Mouse (Mus musculus): ENCODE measurements around the gene Srsf2.

The Srsf2 gene

DNA sequence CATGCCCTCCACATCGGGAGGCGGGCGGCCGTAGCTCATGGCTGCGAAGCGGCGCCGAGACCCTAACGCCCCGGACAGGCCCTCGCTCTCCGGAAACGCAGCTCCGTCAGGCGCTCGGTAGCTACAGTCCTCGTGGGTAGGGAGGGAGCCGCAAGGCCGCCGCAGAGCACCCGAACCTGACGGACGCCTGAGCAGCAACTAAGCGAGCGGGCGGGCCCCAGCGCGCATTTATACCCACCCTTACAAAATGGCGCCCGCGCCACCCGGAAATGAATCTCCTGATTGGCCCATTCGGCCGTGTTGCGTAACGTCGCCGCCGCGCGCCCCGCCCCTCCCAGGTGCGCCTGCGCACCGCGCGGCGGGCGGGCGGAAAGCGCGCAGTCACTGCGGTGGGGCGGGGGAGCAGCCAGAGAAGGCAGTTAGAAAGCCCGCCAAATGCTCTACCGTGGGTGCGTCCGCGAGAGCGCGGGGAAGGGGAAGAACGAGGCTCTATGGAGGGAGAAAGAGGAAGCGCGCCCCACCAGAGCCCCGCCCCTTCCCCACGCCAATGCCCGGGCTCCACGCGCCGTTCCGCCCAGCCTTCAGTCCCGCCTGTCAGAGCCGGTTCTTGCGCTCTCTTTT is at the start of gene Srsf2:
Gene Srsf2, minus strand, starts transcription at position 204 of the 621 bp plus-strand sequence.
- peak; percentile 90 for DNase-seq (ENCODE audit: extremely low read depth, low read depth)

DNA sequence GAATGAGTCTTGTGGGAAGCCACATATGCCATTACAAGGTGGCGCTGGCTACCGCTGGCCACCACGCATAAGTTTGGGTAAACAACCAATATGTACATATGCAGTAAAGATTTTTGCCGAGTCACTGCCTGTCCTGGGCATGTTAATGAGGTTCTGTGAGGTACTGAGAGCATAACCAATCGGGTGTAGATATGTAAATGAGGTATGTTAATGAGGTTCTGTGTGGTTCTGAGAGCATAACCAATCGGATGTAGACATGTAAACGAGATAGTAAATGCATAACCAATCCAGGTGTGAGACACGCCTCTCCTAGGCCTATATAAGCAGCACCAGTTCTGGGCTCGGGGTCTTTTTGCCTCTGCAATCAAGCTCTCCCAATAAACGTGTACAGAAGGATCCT is 49.7 kb upstream of the Srsf2 start:
- peak; percentile 17 for DNase-seq (ENCODE audit: extremely low read depth, low read depth)

GRCm38 (mm10) chr11:116899247-116899646 is 46.4 kb upstream of the Srsf2 start:
- DNase-seq (ENCODE audit: extremely low read depth, low read depth) = no peak

GRCm38 (mm10) chr11:116895402-116895801 is 42.5 kb upstream of the Srsf2 start:
- DNase-seq (ENCODE audit: extremely low read depth, low read depth) = no peak

DNA sequence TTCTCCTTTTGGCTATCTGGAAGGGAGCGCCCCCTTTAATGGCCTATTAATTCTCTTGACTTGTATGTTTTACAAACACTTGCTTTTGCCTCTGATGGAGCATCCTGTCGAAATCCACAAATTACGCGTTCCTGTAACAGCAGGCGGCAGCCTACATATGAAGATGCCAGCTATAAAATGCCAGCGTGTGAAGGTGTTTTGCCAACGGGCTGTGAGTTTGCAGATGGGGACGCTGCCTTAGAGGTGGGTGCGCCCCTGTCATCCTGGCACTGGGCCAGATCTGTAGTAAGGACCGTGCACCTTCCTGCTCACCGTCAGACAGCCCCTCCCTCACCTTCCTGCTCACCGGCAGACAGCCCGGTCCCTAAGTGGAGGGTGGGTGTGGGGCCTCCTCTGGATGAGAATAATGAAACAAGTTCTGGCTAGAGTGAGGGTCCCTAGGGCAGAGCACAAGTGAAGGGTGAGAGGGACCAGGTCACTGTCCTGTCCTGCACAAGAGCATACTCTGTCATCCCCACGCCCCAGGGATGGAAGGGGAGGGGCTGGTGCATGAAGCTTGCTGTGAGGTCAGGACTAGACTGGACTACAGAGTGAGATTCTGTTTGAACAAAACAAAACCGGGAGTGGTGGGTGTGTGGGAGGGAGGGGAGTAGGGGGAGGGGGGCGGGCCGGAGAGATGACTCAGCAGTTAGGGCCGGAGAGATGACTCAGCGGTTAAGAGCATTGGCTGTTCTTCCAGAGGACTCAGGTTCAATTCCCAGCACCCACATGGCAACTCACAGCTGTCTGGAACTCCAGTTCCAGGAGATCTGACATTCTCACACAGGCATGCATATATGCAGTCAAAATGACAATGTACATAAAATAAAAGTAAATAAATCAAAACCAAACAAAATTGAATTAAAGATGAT is 40.9 kb upstream of the Srsf2 start:
- DNase-seq (ENCODE audit: extremely low read depth, low read depth) = no peak

DNA sequence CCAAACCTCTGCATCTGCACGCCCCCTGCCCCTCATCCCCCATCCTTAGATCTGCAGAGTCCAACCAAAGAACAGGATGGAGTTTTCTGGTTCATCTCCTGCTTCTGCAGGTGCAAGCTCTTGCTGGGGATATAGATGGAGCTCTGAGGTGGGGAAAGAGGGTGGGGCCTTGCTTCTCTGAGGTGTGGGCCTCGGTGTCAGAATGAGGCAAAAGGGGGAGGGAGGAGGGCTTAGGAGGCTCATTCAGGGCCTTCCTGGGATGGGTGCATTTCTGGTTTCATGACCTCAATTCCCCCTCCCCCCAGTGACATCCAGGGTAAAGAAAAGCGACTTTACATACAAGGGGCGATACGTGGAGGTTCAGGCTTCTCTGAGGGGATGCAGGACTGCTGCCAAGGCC is 34.2 kb upstream of the Srsf2 start:
- DNase-seq (ENCODE audit: extremely low read depth, low read depth) = no peak

DNA sequence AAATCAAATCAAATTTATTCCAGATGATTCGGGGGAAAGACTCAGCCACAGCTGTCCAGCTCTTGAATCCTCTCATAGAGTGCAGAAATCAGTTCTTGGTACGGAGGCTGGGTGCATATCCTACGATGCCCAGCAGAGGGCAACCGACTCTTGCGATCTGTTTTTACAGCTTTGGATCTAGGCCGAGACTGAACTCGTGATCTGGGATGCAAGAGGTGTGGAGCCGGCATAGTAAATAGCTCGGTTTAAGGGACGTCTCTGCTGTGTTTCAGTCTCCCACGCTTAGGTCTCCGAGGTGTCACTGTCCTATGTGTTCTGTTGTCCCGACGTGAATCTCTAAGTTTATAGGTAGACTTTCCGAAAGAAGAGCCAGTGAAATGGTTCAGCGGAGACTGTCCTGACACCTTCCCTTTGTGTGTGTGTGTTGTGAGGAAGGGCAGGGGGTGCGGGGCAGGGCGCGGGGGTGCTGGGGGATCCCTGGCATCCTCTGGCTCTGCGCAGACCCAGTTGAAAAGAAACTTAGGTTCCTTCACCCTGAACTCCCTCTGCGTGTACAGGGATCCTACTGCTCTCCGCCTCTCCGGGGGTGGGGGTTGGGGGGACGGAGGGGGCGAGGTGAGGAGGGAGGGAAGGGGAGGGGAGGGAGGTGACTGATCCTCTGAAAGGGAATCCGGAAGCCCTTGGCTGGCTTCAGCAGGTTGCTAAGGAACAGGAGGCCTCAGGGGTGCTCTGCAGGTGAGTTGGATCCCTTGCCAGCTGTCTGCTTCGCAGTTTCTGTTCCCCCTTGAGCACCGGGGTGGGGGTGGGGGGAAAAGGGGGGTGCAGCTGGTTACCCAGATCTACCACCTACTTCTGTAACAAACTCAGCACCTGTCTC is 32.6 kb upstream of the Srsf2 start:
- DNase-seq (ENCODE audit: extremely low read depth, low read depth) = peak; percentile 61

- no peak for DNase-seq (ENCODE audit: extremely low read depth, low read depth)
Observed at GRCm38 (mm10) chr11:116884061-116884460, 31.2 kb upstream of the Srsf2 start.

- DNase-seq (ENCODE audit: extremely low read depth, low read depth) = no peak
Observed at GRCm38 (mm10) chr11:116882446-116882845, 29.6 kb upstream of the Srsf2 start.

DNA sequence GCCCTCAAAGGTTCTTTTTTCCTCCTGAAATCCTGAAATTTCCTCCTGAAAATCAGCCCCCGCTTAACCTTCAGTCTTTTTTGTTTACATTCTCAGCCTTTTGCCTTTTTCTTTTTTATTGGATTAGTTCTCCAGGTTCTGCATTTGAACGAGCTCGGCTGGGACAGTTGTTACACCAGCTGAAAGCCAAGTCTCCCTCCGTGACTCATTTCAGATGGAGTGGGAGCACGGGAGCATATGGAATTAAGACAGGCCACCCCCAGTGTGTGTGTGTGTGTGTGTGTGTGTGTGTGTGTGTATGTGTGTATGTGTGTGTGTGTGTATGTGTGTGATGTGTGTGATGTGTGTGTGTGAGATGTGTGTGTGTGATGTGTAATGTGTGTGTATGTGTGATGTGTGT is 28.5 kb upstream of the Srsf2 start:
- no peak for DNase-seq (ENCODE audit: extremely low read depth, low read depth)

DNA sequence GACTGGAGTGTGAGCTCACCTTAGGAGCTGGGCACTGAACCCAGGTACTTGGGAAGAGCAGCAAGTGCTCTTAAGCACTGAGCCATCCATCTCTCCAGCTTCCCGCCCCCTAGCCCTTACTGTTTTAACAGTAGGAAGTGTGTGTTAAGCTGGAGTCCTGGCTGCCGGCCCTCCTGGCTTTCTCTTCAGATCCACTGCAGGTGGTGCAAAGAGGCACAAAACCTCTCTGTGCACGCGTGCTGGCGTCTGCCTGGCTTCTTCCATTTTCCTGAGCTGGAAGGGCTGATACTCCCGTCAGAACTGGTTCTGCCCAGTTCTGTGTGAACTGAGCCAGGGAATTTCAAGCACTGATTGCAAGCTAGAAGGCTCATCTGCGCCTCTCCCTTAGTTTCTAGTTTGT is 27.9 kb upstream of the Srsf2 start:
- no peak for DNase-seq (ENCODE audit: extremely low read depth, low read depth)

DNA sequence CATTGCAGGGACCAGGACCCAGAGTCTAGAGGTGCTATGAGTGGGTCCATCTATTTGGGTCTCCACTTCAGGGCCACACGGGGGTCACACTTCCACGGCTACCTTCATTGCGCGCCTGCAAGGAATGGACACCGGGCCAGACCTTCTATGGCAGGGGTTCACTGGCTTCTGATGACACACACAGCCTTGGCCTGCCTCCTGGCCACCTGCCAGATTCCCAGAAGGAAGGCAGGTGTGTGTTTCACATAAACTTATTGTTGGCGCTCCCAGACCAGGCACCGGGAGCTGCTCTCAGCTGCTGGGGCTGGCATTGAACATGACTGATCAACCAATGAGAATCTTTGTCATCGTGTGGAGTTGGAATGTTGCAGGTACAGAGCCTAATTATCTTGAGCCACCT is 25.6 kb upstream of the Srsf2 start:
- no peak for DNase-seq (ENCODE audit: extremely low read depth, low read depth)

DNA sequence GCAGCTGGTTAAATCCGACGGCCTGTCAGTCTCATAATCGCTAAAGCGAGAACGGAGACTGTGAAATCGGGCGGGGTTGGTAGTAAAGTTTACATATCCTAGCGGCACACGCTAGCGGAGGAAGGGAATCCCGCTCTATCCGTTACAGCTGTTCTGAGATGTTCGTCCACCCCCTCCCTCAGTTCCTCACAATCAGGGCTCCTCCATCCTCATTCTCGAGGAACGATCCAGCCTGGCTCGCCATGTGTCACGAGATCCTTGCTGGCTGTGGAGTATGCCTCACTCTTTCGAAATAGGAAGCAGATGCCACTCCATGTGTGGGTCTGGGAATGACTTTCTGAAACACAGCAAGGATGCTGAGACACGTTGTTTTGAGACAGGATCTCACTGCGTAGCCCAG is 21.1 kb upstream of the Srsf2 start:
- DNase-seq (ENCODE audit: extremely low read depth, low read depth) = no peak

DNA sequence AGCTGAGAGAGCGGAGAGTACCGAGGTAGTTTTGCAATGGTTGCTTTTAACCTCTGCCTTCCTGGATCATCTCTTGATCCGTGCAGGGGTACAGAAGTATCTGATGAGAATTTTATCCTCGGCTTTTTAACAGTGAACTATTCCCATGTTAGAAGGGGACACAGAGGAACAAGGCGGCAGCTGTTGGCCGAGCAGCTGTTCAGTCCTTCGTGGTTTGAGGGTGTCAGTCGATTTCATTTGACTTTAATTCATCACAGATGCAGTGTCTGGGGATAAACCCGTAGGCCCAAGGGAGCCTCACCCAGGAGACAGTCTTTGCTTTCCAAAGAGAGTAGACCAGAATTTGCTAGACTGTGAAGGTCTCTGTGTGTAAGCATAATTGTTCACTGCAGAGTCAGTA is 18.6 kb upstream of the Srsf2 start:
- no peak for DNase-seq (ENCODE audit: extremely low read depth, low read depth)

DNA sequence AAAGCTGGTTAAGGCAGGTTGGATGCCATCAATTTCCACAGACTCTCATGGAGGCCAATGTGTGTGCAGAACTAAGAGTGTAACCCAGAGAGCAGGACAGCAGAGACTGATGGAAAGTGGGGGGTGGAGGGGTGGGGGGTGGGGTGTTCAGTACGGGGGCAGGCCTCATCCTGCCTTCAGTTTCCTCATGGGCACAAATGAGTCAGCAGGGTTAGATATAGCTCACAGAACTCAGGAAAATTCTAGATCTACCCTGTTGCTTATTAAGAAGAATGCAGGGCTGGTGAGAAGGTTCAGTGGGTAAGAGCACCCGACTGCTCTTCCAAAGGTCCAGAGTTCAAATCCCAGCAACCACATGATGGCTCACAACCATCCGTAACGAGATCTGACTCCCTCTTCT is 16.7 kb upstream of the Srsf2 start:
- DNase-seq (ENCODE audit: extremely low read depth, low read depth) = no peak

DNA sequence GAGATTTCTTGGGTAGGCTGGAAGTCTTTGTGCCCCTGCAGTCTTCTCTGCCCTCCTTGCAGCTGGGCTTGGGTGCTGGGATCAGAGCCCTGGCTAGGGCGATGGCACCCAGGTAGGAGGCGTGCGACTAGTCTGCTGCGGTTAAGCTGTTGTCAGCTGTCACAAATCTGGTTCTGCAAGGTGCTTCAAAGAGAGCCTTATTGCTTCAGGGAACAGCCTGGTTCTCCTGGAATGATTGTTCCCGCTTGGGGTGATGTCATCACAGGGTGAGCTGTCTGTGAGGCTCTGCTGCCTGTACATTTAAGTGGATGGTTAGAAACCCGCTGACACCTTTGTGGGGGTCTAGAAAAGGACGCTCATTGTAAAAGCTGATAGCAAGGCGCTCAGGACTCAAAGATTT is 16.3 kb upstream of the Srsf2 start:
- DNase-seq (ENCODE audit: extremely low read depth, low read depth) = no peak

GRCm38 (mm10) chr11:116868129-116868528 is 15.2 kb upstream of the Srsf2 start:
- no peak for DNase-seq (ENCODE audit: extremely low read depth, low read depth)

DNA sequence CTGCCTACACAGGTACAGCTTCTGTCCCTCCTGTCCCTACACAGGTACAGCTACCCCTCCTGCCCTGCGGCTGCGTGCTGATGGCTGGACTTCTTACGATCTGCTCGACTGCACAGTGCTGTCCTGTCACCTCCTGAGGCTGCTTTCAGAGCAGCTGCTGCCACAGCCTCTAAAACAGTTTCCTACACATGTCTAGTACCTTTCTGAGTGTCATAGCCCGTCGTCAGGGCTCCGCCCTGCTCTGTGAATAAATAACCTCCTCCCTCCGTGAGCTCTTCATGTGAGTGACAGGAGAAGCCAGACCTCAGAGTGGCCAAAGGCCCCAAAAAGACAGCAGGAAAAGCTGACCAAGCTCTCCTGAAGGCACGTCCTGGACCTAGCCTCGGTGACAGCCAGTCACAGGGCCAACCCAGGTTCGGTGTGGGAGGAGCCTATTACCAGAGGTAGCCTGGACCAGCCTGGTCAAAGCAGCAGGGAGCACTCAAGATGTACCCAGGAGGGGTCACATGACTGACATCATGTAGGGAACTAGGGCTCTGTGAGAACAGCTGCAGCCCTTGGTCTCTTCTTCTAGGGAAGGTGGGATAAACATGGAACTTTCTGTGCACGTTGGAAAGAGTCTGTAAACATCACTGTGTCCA is 13.2 kb upstream of the Srsf2 start:
- no peak for DNase-seq (ENCODE audit: extremely low read depth, low read depth)

DNA sequence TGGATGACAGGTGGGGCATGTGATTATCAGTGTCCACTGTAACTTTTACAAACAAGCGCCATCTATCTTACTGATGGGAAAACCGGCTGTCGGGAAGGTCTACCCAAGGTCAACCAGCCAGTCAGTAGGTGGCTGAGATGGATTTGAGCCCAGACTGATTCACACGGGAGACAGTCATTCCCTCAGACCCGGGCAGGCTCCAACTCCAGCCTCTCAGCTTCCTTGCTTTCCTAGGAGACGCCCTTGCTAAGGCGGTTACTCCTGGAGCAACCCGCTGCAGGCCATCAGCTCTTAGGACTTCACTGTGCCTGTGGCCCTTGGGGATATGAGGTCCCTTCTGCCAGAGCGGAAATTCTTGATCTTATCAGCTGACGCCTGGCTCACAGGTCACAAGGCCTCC is 11.6 kb upstream of the Srsf2 start:
- no peak for DNase-seq (ENCODE audit: extremely low read depth, low read depth)

DNA sequence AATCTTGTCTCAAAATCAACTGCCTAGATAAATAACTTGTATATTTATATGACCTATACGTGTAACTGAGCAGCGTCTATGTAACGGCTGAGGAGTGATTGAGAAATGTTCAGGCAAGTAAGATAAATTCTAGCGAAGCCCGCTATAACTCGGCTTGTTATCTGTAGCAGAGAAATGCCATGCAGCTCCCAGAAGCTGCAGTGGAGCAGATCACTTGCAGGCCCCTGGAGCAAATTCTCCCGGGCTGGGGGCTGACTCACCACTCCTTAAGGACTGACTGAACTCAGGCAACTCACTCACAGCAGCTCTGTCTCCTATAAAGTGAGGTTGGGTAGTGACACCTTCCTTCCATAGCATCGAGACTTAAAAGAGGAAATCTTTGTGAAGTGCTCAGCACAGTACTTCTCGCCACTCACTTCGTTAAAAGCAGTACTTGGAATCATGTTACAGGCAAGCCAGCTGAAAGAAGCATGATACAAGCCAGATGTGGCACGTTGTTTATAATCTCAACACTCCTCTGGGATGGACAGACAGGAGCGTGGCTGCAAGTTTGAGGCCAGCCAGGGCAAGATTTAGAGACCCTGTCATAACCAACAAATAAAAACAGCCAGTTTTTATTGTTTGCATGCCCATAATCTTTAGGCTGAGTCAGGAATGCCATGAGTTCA is 4.4 kb upstream of the Srsf2 start:
- no peak for DNase-seq (ENCODE audit: extremely low read depth, low read depth)

GRCm38 (mm10) chr11:116854279-116854678 is 1.4 kb upstream of the Srsf2 start:
- no peak for DNase-seq (ENCODE audit: extremely low read depth, low read depth)
